Mouse (Mus musculus): ENCODE results near the gene Snrnp27.

Gene Snrnp27

GRCm38 (mm10) chr6:86683872-86684654 is at the start of gene Snrnp27:
TSS of gene Snrnp27 (minus strand) at chr6:86684522.
- DNase-seq (ENCODE audit: low spot score in 2 of 2), result peak; percentile 87 to 89

GRCm38 (mm10) chr6:86733183-86733876 is 49.0 kb upstream of the Snrnp27 start, which contains the start of gene Gmcl1:
TSS of gene Gmcl1 (minus strand) at chr6:86733383.
- peak; percentile 96 for DNase-seq (ENCODE audit: low spot score in 2 of 2)

- peak in 1 of 2 experiments; percentile 30 for DNase-seq (ENCODE audit: low spot score in 2 of 2)
These were observed 48.2 kb upstream of the Snrnp27 start for GRCm38 (mm10) chr6:86732276-86733173.

GRCm38 (mm10) chr6:86728711-86729110 is 44.4 kb upstream of the Snrnp27 start:
- no peak for DNase-seq (ENCODE audit: low spot score in 2 of 2)

- DNase-seq (ENCODE audit: low spot score in 2 of 2), result no peak
These were observed 37.7 kb upstream of the Snrnp27 start for GRCm38 (mm10) chr6:86721977-86722376.

GRCm38 (mm10) chr6:86708072-86708774 is 23.9 kb upstream of the Snrnp27 start:
- DNase-seq (ENCODE audit: low spot score in 2 of 2), result no peak

GRCm38 (mm10) chr6:86702577-86702976 is 18.3 kb upstream of the Snrnp27 start:
- DNase-seq (ENCODE audit: low spot score in 2 of 2), result no peak

GRCm38 (mm10) chr6:86697903-86698302 is 13.6 kb upstream of the Snrnp27 start:
- no peak for DNase-seq (ENCODE audit: low spot score in 2 of 2)

GRCm38 (mm10) chr6:86696213-86696612 is 11.9 kb upstream of the Snrnp27 start:
- no peak for DNase-seq (ENCODE audit: low spot score in 2 of 2)

GRCm38 (mm10) chr6:86694465-86694864 is 10.1 kb upstream of the Snrnp27 start:
- DNase-seq (ENCODE audit: low spot score in 2 of 2), result peak; percentile 39 to 53

- DNase-seq (ENCODE audit: low spot score in 2 of 2), result no peak
These were observed 5.3 kb upstream of the Snrnp27 start for GRCm38 (mm10) chr6:86689671-86690070.

- no peak for DNase-seq (ENCODE audit: low spot score in 2 of 2)
These were observed 2.6 kb upstream of the Snrnp27 start for GRCm38 (mm10) chr6:86686971-86687370.

- no peak for DNase-seq (ENCODE audit: low spot score in 2 of 2)
These were observed 311 bp upstream of the Snrnp27 start for GRCm38 (mm10) chr6:86684655-86685011.

GRCm38 (mm10) chr6:86681289-86681688 is 3.0 kb downstream of the Snrnp27 start:
- DNase-seq (ENCODE audit: low spot score in 2 of 2), result no peak

GRCm38 (mm10) chr6:86678341-86678740 is 6.0 kb downstream of the Snrnp27 start:
- DNase-seq (ENCODE audit: low spot score in 2 of 2), result no peak

- peak; percentile 64 to 72 for DNase-seq (ENCODE audit: low spot score in 2 of 2)
These were observed 13.4 kb downstream of the Snrnp27 start for GRCm38 (mm10) chr6:86670873-86671272.

- peak; percentile 100 for DNase-seq (ENCODE audit: low spot score in 2 of 2)
These were observed 15.0 kb downstream of the Snrnp27 start for GRCm38 (mm10) chr6:86669240-86669727.

- DNase-seq (ENCODE audit: low spot score in 2 of 2), result no peak
These were observed 15.6 kb downstream of the Snrnp27 start, which contains the start of gene Mxd1 for GRCm38 (mm10) chr6:86668580-86669239. TSS of gene Mxd1 (minus strand) at chr6:86669161.

GRCm38 (mm10) chr6:86667061-86667460 is 17.3 kb downstream of the Snrnp27 start:
- DNase-seq (ENCODE audit: low spot score in 2 of 2), result no peak

GRCm38 (mm10) chr6:86665560-86666307 is 18.6 kb downstream of the Snrnp27 start:
- peak in 1 of 2 experiments; percentile 19 for DNase-seq (ENCODE audit: low spot score in 2 of 2)
